Mouse (Mus musculus) c-Kit-positive CD71-positive TER-119-positive erythroid progenitor cells, embryonic 14.5 days (primary cell): Measurements from ENCODE around the gene Cpn2.

ENCODE experiments used
- DNase-seq: peaks from one replicate; pipeline ENCODE4 v3.0.0-alpha.2; 2013; ENCODE audit warnings: low spot score

Cpn2 gene

GRCm38 (mm10) chr16:30267359-30267758, at the start of gene Cpn2:
Cpn2 (minus strand) TSS chr16:30267499.
- no peak for DNase-seq

GRCm38 (mm10) chr16:30314236-30314635, 46.9 kb upstream of the Cpn2 start:
- DNase-seq = peak; percentile 31

- DNase-seq = peak; percentile 37
Measured at GRCm38 (mm10) chr16:30310647-30311046, 43.3 kb upstream of the Cpn2 start, which contains the start of gene Gp5. Gp5 (minus strand) TSS chr16:30310779.

GRCm38 (mm10) chr16:30310171-30310515, 42.8 kb upstream of the Cpn2 start:
- no peak for DNase-seq

- peak; percentile 13 for DNase-seq
Measured at GRCm38 (mm10) chr16:30309395-30310170, 42.3 kb upstream of the Cpn2 start.

- DNase-seq = peak; percentile 18
Measured at GRCm38 (mm10) chr16:30308616-30309394, 41.5 kb upstream of the Cpn2 start.

- no peak for DNase-seq
Measured at GRCm38 (mm10) chr16:30307961-30308615, 40.8 kb upstream of the Cpn2 start.

GRCm38 (mm10) chr16:30307306-30307705, 40.0 kb upstream of the Cpn2 start:
- DNase-seq = no peak

- no peak for DNase-seq
Measured at GRCm38 (mm10) chr16:30306102-30306501, 38.8 kb upstream of the Cpn2 start.

- no peak for DNase-seq
Measured at GRCm38 (mm10) chr16:30304236-30304635, 36.9 kb upstream of the Cpn2 start.

GRCm38 (mm10) chr16:30303411-30303810, 36.1 kb upstream of the Cpn2 start:
- no peak for DNase-seq

GRCm38 (mm10) chr16:30302686-30303085, 35.4 kb upstream of the Cpn2 start:
- DNase-seq = no peak

- no peak for DNase-seq
Measured at GRCm38 (mm10) chr16:30299711-30300277, 32.5 kb upstream of the Cpn2 start.

GRCm38 (mm10) chr16:30297450-30297849, 30.2 kb upstream of the Cpn2 start:
- no peak for DNase-seq

GRCm38 (mm10) chr16:30296601-30297275, 29.4 kb upstream of the Cpn2 start:
- DNase-seq = no peak

- no peak for DNase-seq
Measured at GRCm38 (mm10) chr16:30295106-30295505, 27.8 kb upstream of the Cpn2 start.

- DNase-seq = no peak
Measured at GRCm38 (mm10) chr16:30290436-30290835, 23.1 kb upstream of the Cpn2 start.

- DNase-seq = no peak
Measured at GRCm38 (mm10) chr16:30285701-30286100, 18.4 kb upstream of the Cpn2 start.

- DNase-seq = no peak
Measured at GRCm38 (mm10) chr16:30283743-30284337, 16.5 kb upstream of the Cpn2 start.

- no peak for DNase-seq
Measured at GRCm38 (mm10) chr16:30282844-30283495, 15.7 kb upstream of the Cpn2 start, which contains the start of gene Lrrc15. Lrrc15 (minus strand) TSS chr16:30283256.
